Mouse (Mus musculus): ENCODE measurements around the gene Ear6. TPM values are rescaled to one million over a fixed set of nuclear protein-coding genes. Genes with fewer than 3 reads are reported as not detected.

Ear6 gene
- polyA plus RNA-seq, 1 experiment from 2014 or later = not detected

DNA sequence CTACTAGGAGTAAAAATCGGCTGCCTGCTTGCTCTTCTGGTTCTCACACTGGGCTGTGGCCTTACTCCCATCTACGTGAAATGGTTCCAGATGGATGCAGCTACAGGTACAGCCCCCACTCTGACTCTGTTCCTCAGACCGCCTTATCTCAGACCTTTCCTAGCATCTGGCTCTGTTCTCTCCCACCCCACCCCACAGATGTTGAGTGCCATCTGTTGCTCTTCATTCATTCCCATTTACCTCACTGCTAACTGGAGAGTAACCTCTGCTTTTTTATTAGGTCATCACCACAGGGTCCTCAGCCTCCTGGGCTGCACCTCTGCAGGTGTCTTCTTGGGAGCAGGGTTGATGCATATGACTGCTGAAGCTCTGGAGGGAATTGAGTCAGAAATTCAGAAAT, 40.3 kb downstream of the Ear6 start:
- Histone ChIP-seq H3K4me1 (replicated peaks) (peaks cover 15% of the 10 kb centered on the region), H3K4me3 (no peak overlapping the region), H3K36me3 (peaks cover 35% of the 10 kb centered on the region), H3K9ac (no peak overlapping the region), H3K4me2 (no peak overlapping the region), H3K27me3 (replicated peaks) (no peaks in the 10 kb centered on the region), H3K27ac (ENCODE audit: poor library complexity, severe bottlenecking) (no peak overlapping the region), H3K9me3 (replicated peaks) (no peaks in the 10 kb centered on the region)
- ATAC-seq (ENCODE audit: insufficient number of reproducible peaks, low FRiP score) = no peak
- WGBS = 34% methylated on average over 3 of the region's 3 CpGs

DNA sequence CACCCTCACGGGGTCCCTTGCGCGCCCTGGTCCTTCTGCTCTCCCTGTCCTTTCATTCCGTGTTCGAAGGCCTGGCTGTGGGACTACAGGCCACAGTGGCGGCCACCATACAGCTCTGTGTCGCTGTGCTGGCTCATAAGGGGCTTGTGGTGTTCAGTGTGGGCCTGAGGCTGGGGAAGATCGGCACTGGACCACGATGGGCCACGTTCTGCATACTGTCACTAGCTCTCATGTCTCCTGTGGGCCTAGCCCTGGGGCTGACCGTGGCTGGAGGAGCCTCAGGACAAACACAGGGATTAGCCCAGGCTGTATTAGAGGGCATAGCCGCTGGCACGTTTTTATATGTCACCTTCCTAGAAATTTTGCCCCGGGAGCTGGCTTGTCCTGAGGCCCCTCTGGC, 41.6 kb downstream of the Ear6 start:
- no peak for ATAC-seq (ENCODE audit: insufficient number of reproducible peaks, low FRiP score)
- H3K27ac ChIP-seq (ENCODE audit: poor library complexity, severe bottlenecking) = no peak overlapping the region
- peaks cover 15% of the 10 kb centered on the region for H3K4me1 ChIP-seq (replicated peaks)
- H3K36me3 ChIP-seq = peaks cover 22% of the 10 kb centered on the region
- H3K27me3 ChIP-seq (replicated peaks) = no peaks in the 10 kb centered on the region
- H3K9ac ChIP-seq = no peak overlapping the region
- H3K4me2 ChIP-seq = no peak overlapping the region
- 80% methylated on average over 14 of the region's 14 CpGs for WGBS
- no peaks in the 10 kb centered on the region; the same call in 1 of the 2 replicates for H3K9me3 ChIP-seq (replicated peaks)
- no peak overlapping the region for H3K4me3 ChIP-seq

DNA sequence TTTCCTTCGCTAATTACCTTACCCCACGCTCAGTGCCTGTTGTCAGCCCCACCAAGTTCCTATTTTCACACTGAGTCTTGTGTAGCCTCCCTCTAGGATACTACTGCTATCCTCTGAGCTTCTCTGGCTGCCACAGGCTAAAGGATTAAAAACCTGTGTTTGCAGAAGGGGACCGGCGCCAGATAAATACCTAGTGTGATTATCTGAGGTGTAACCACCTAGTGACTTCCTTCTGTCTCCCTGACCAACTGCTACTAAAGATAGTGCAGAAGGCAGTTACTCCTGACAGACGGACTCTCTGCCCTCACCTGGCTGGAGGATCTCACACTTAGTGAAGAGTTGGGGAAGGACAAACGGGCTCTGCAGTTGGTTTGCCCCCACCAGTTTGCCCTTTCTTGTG, 42.5 kb downstream of the Ear6 start:
- Histone ChIP-seq H3K36me3 (peaks cover 14% of the 10 kb centered on the region), H3K9me3 (replicated peaks) (no peaks in the 10 kb centered on the region; the same call in 1 of the 2 replicates), H3K27me3 (replicated peaks) (no peaks in the 10 kb centered on the region), H3K27ac (ENCODE audit: poor library complexity, severe bottlenecking) (no peak overlapping the region), H3K4me1 (replicated peaks) (peaks cover 15% of the 10 kb centered on the region), H3K4me2 (no peak overlapping the region), H3K4me3 (no peak overlapping the region), H3K9ac (no peak overlapping the region)
- 66% methylated on average over 6 of the region's 6 CpGs for WGBS
- no peak for ATAC-seq (ENCODE audit: insufficient number of reproducible peaks, low FRiP score)

DNA sequence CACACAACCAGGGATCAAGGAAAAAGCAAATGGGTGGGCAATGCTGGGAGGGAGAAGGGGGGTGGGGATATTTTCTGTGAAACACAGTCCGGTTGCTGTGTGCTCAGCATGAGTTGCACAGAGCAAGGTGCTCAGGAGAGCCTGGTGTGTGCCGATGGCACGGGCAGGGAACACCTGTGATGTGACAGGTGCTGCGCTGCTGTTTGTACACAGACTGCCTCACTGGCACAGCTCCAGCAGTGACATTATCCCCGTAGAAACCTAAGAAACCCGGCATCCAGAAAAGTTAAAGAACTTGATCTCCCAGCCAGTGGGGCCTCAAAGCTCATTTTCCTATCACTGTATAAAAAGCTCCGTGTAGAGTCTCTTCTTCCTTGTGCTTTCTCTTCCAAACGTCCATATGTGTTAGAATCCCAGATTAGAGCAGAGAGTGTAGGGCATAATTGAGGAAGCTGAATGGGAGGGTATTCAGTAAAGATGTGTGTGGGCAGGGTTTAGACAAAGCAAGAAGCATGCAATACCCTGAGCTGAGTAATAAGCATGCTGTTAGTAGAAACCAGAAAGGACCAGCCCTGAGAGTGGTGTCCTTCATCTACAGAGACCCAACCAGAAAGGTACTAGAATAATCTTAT, 43.2 kb downstream of the Ear6 start:
- Histone ChIP-seq H3K4me2 (no peak overlapping the region), H3K4me1 (replicated peaks) (peaks cover 15% of the 10 kb centered on the region), H3K4me3 (no peak overlapping the region), H3K27ac (ENCODE audit: poor library complexity, severe bottlenecking) (no peak overlapping the region), H3K36me3 (peaks cover 8% of the 10 kb centered on the region), H3K9ac (no peak overlapping the region), H3K9me3 (replicated peaks) (no peaks in the 10 kb centered on the region; the same call in 1 of the 2 replicates), H3K27me3 (replicated peaks) (no peaks in the 10 kb centered on the region)
- WGBS = 73% methylated on average over 8 of the region's 8 CpGs
- ATAC-seq (ENCODE audit: insufficient number of reproducible peaks, low FRiP score) = no peak

DNA sequence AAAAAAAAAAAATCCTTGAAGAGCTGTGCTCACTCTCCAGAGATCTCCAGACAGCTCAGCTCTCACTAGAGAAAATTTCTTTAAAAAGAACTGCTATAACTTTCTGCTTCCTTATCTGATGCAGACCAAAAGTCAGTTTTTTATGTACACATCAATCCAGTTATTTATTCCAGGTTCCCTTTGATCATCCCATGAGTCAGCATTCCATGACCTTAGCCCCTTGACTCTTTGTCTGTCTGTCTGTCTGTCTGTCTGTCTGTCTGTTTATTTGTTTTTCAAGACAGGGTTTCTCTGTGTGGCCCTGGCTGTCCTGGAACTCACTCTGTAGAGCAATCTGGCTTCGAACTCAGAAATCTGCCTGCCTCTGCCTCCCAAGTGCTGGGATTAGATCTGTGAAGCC, 45.9 kb downstream of the Ear6 start:
- Histone ChIP-seq H3K36me3 (0 out of 2 replicates have a peak, but pooled peaks cover 2% of the 10 kb centered on the region), H3K27me3 (replicated peaks) (no peaks in the 10 kb centered on the region), H3K9me3 (replicated peaks) (no peaks in the 10 kb centered on the region; the same call in 1 of the 2 replicates), H3K4me1 (replicated peaks) (peaks cover 13% of the 10 kb centered on the region), H3K4me3 (no peak overlapping the region), H3K27ac (ENCODE audit: poor library complexity, severe bottlenecking) (no peak overlapping the region), H3K4me2 (no peak overlapping the region), H3K9ac (no peak overlapping the region)
- no peak for ATAC-seq (ENCODE audit: insufficient number of reproducible peaks, low FRiP score)
- 85% methylated on average over 1 of the region's 1 CpGs for WGBS

DNA sequence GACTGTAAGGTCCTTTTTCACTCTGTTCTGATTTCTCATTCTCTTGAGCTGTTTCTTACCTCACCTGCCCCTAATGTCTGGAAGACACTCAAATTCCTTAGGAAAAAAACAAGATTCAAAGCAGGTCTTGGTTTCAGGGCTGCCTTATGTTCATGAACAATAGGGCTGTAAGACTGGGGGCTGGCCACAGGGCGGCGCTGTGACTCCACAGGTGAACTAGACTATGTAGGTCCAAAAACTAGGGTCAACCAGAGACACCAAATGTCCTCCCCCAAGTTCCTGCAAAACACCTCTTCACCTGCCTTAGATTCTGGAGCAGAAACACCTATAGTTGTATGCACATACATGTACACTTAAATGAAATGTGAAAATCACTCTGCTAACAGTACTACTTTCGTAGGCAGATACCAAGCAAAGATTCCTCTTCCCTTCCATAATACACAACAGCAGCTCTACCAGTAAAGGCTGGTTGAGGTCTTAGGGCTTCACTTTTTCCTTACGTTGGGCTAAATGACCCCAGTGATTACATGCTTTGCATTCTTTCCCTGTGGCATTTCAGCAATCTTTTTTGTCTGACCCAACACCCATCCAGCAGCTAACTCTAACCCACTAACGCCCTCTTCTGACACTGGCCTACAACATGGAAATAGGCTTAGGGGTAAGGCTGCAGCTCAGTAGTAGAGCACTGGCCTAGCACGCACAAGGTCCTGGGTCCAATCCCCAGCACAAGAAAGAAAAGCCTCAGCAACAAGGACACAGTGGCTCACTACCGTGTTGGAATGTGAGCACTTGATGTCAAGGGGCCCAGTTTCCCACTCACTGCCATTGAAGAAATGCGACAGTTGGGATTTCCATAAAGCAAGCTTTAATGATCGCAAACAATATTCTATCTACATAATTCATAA, 49.6 kb downstream of the Ear6 start:
- 0 out of 2 replicates have a peak overlapping the region, but pooled peaks have one; percentile 15 for H3K27ac ChIP-seq (ENCODE audit: poor library complexity, severe bottlenecking)
- peaks cover 31% of the 10 kb centered on the region for H3K36me3 ChIP-seq
- H3K4me3 ChIP-seq = no peak overlapping the region
- peaks cover 31% of the 10 kb centered on the region for H3K4me1 ChIP-seq (replicated peaks)
- H3K4me2 ChIP-seq = no peak overlapping the region
- no peaks in the 10 kb centered on the region for H3K27me3 ChIP-seq (replicated peaks)
- no peaks in the 10 kb centered on the region; the same call in 1 of the 2 replicates for H3K9me3 ChIP-seq (replicated peaks)
- ATAC-seq (ENCODE audit: insufficient number of reproducible peaks, low FRiP score) = peak; percentile 19; the same call in 1 of the 2 replicates
- H3K9ac ChIP-seq = no peak overlapping the region
- 46% methylated on average over 9 of the region's 9 CpGs for WGBS

DNA sequence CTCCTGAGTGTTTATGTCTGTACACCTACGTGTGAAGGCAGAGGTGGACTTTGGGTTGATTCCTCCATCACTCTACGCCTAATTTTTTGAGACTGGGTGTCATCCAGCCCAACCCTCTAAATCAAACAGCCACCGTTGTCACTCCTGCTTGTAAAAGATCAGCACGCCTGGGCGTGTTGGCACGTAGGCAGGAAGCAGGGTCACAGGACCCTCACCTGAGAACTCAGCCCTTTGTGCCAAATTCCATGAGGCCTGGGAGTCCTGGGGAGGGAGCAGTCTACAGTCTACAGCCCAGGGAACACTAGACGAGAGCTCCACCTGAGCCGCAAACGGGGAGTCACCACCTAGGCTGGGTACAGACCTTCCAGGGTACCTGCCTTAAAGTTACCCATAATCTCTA, 50.3 kb downstream of the Ear6 start:
- Histone ChIP-seq H3K4me3 (no peak overlapping the region), H3K9ac (no peak overlapping the region), H3K27ac (ENCODE audit: poor library complexity, severe bottlenecking) (0 out of 2 replicates have a peak overlapping the region, but pooled peaks have one; percentile 15), H3K27me3 (replicated peaks) (no peaks in the 10 kb centered on the region), H3K36me3 (peaks cover 39% of the 10 kb centered on the region), H3K4me1 (replicated peaks) (peaks cover 31% of the 10 kb centered on the region), H3K9me3 (replicated peaks) (no peaks in the 10 kb centered on the region; the same call in 1 of the 2 replicates), H3K4me2 (no peak overlapping the region)
- WGBS = 86% methylated on average over 9 of the region's 9 CpGs
- no peak for ATAC-seq (ENCODE audit: insufficient number of reproducible peaks, low FRiP score)

Small RNA genes within 50 kb of the gene (microRNA-seq; reads per million reads assigned to microRNA genes)
- gene Gm27375 = not detected

Other genes with a start within 250 kb of the Ear6 start
- gene Gm17078, start 242.4 kb upstream of the Ear6 start, polyA plus RNA-seq (2016; fragmentation: Nextera tagmentation; extraction: Ambion mirVana) = not detected in 2 replicates
- not detected in 2 replicates for gene Gm4181, start 218.0 kb upstream of the Ear6 start, polyA plus RNA-seq (2016; fragmentation: Nextera tagmentation; extraction: Ambion mirVana)
- not detected in 2 replicates for gene Gm17079, start 158.2 kb upstream of the Ear6 start, polyA plus RNA-seq (2016; fragmentation: Nextera tagmentation; extraction: Ambion mirVana)
- gene Gm5800, start 136.5 kb upstream of the Ear6 start, polyA plus RNA-seq (2016; fragmentation: Nextera tagmentation; extraction: Ambion mirVana) = not detected in 2 replicates
- not detected in 2 replicates for gene Ang4, start 80.1 kb upstream of the Ear6 start, polyA plus RNA-seq (2016; fragmentation: Nextera tagmentation; extraction: Ambion mirVana)
- not detected in 2 replicates for gene AY358078, start 53.7 kb upstream of the Ear6 start, polyA plus RNA-seq (2016; fragmentation: Nextera tagmentation; extraction: Ambion mirVana)
- 39.7 and 40.4 TPM in 2 replicates for gene Mettl17, start 31.1 kb downstream of the Ear6 start, polyA plus RNA-seq (2016; fragmentation: Nextera tagmentation; extraction: Ambion mirVana)
- gene Slc39a2, start 39.2 kb downstream of the Ear6 start, polyA plus RNA-seq (2016; fragmentation: Nextera tagmentation; extraction: Ambion mirVana) = 0.20 and 0.44 TPM in 2 replicates
- gene Ndrg2, start 60.5 kb downstream of the Ear6 start, polyA plus RNA-seq (2016; fragmentation: Nextera tagmentation; extraction: Ambion mirVana) = 224 and 228 TPM in 2 replicates
- gene Tppp2, start 64.7 kb downstream of the Ear6 start, polyA plus RNA-seq (2016; fragmentation: Nextera tagmentation; extraction: Ambion mirVana) = not detected in 2 replicates
- not detected in 2 replicates for gene Rnase13, start 69.1 kb downstream of the Ear6 start, polyA plus RNA-seq (2016; fragmentation: Nextera tagmentation; extraction: Ambion mirVana)
- 104 and 111 TPM in 2 replicates for gene Arhgef40, start 131.0 kb downstream of the Ear6 start, polyA plus RNA-seq (2016; fragmentation: Nextera tagmentation; extraction: Ambion mirVana)
- gene Tmem253, start 162.0 kb downstream of the Ear6 start, polyA plus RNA-seq (2016; fragmentation: Nextera tagmentation; extraction: Ambion mirVana) = 0.50 and 0.80 TPM in 2 replicates
- 21.5 and 23.6 TPM in 2 replicates for gene Zfp219, start 167.0 kb downstream of the Ear6 start, polyA plus RNA-seq (2016; fragmentation: Nextera tagmentation; extraction: Ambion mirVana)
- not detected in 2 replicates for gene Olfr221, start 188.8 kb downstream of the Ear6 start, polyA plus RNA-seq (2016; fragmentation: Nextera tagmentation; extraction: Ambion mirVana)